Mouse (Mus musculus) adrenal gland, postnatal 25 days (tissue): ENCODE data around the gene Tmem54. TPM values are rescaled to one million over a fixed set of nuclear protein-coding genes. Genes with fewer than 3 reads are reported as not detected.

Experiments
- DNase-seq: peaks from one replicate; pipeline ENCODE4 v3.0.0; 2021; ENCODE audit warnings: mixed read lengths
- total RNA-seq: library from RNA; stranded (reverse); gene quantifications from 2 replicates; pipeline ENCODE4 v1.2.3, GENCODE M21; 2021

Tmem54 gene
- total RNA-seq, 1 experiment from 2014 or later, result not detected

- no peak for DNase-seq
Observed at GRCm38 (mm10) chr4:129157541-129157940, 52.2 kb downstream of the Tmem54 start.

- no peak for DNase-seq
Observed at GRCm38 (mm10) chr4:129158549-129158948, 53.2 kb downstream of the Tmem54 start.

GRCm38 (mm10) chr4:129161076-129161475, 55.7 kb downstream of the Tmem54 start:
- DNase-seq, result no peak

Other genes with a start within 250 kb of the Tmem54 start
- gene Trim62, start 222.0 kb upstream of the Tmem54 start, total RNA-seq, result 14.3 and 17.9 TPM in 2 replicates
- 36.0 and 44.8 TPM in 2 replicates for gene Azin2, start 143.1 kb upstream of the Tmem54 start, total RNA-seq
- 121 and 128 TPM in 2 replicates for gene Ak2, start 113.6 kb upstream of the Tmem54 start, total RNA-seq
- 20.5 and 29.8 TPM in 2 replicates for gene Rnf19b, start 47.3 kb upstream of the Tmem54 start, total RNA-seq
- gene Hpca, start 16.5 kb downstream of the Tmem54 start, total RNA-seq, result 0.81 and 1.2 TPM in 2 replicates
- gene Fndc5, start 31.5 kb downstream of the Tmem54 start, total RNA-seq, result 3.9 and 6.6 TPM in 2 replicates
- gene S100pbp, start 84.2 kb downstream of the Tmem54 start, total RNA-seq, result 25.1 and 27.5 TPM in 2 replicates
- 96.4 and 99.5 TPM in 2 replicates for gene Yars, start 84.2 kb downstream of the Tmem54 start, total RNA-seq
- 14.5 and 17.8 TPM in 2 replicates for gene C77080, start 155.9 kb downstream of the Tmem54 start, total RNA-seq
- gene Sync, start 182.1 kb downstream of the Tmem54 start, total RNA-seq, result 0.61 and 0.86 TPM in 2 replicates
- gene Rbbp4, start 229.8 kb downstream of the Tmem54 start, total RNA-seq, result 76.8 and 152 TPM in 2 replicates
- 42.7 and 59.1 TPM in 2 replicates for gene Zbtb8os, start 230.1 kb downstream of the Tmem54 start, total RNA-seq